7 mouse cellular contexts compared by ENCODE assay signal in the genomic region with DNA sequence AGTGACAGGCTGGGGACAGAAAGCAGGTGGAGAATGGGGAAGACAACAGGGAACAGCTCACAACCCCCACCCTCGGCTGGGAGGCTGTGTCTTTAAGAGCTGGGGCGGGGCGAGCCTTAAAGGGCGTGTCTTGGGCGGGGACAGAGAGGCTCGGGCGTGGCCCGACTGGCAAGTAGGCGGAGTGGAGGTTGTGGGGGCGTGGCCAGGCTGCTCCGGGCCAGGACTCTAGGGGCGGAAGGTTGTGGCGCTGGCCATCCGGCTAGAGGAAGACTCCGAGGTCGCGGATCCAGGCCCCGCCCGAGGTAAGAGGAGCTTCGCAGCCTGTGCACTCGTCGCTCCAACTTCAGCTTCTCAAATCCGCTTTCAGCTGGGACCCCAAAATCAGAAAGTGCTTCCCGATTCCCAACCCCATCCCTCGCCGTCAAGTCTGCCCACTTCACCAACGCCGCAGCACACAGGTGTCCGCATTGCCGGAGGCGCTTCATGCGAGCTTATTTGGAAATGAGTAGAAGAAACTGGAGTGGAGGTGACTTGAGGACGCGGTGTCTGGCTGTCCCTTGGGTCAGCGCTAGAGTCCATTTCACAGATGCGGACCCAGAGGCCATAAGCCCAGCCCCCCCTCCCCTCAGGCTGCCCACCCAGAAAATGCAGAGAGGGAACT. TPM values are rescaled to one million over a fixed set of nuclear protein-coding genes. Genes with fewer than 3 reads are reported as not detected.
DNase-seq lines count a peak whose midpoint lies in the region; ATAC-seq and TF ChIP-seq lines count a peak whose summit lies in the region.

Slc8b1 (plus strand) TSS at position 187 of the 661 bp plus-strand sequence.

- peak; percentile 73 for ATAC-seq in embryonic facial prominence, embryonic 13.5 days (ENCODE audit: insufficient number of reproducible peaks, insufficient read depth, low FRiP score, low TSS enrichment, low read depth)
- peak; percentile 83 for ATAC-seq in limb, embryonic 13.5 days (ENCODE audit: low FRiP score, low read depth)
- ATAC-seq in midbrain, embryonic 16.5 days: peak; percentile 62

- TF ChIP-seq CTCF in heart, adult 2 months (IDR thresholded peaks at IDR 0.05): peak; percentile 19; the same call in 1 of the 2 replicates

- no peak for TF ChIP-seq EP300 in heart, adult 2 months (IDR thresholded peaks at IDR 0.05; ENCODE audit: insufficient read depth, low read depth, low read length)

- H3K4me3 ChIP-seq in embryonic facial prominence, embryonic 13.5 days: peak within 1 kb of the TSS; percentile 56
- H3K4me3 ChIP-seq in heart, adult 2 months: peak within 1 kb of the TSS; percentile 66
- H3K4me3 ChIP-seq in limb, embryonic 13.5 days: peak within 1 kb of the TSS; percentile 57
- H3K4me3 ChIP-seq in midbrain, embryonic 16.5 days (ENCODE audit: low read depth, low read length): peak within 1 kb of the TSS; percentile 36

- H3K9me3 ChIP-seq in embryonic facial prominence, embryonic 13.5 days: no peaks in the 10 kb centered on the region
- peaks cover 4% of the 10 kb centered on the region; the same call in 1 of the 2 replicates for H3K9me3 ChIP-seq in limb, embryonic 13.5 days
- peaks cover 2% of the 10 kb centered on the region for H3K9me3 ChIP-seq in midbrain, embryonic 16.5 days (replicated peaks; ENCODE audit: control insufficient read depth, low read length, poor library complexity, severe bottlenecking)

- WGBS in embryonic facial prominence, embryonic 13.5 days: 0% methylated on average over 36 of the region's 36 CpGs
- 2% methylated on average over 36 of the region's 36 CpGs for WGBS in heart, adult 2 months
- WGBS in limb, embryonic 13.5 days: 1% methylated on average over 36 of the region's 36 CpGs
- WGBS in midbrain, embryonic 16.5 days: 2% methylated on average over 36 of the region's 36 CpGs

- peaks cover 4% of the 10 kb centered on the region; the same call in 1 of the 2 replicates for H3K27me3 ChIP-seq in embryonic facial prominence, embryonic 13.5 days
- H3K27me3 ChIP-seq in heart, adult 2 months (ENCODE audit: control insufficient read depth, insufficient read depth, low read length): no peaks in the 10 kb centered on the region
- H3K27me3 ChIP-seq in limb, embryonic 13.5 days: peaks cover 5% of the 10 kb centered on the region
- H3K27me3 ChIP-seq in midbrain, embryonic 16.5 days (ENCODE audit: control insufficient read depth, insufficient read depth, low read depth, low read length): 0 out of 2 replicates have a peak, but pooled peaks cover 3% of the 10 kb centered on the region

- peak within 1 kb of the TSS; percentile 78 for H3K4me2 ChIP-seq in embryonic facial prominence, embryonic 13.5 days
- peak within 1 kb of the TSS; percentile 70 for H3K4me2 ChIP-seq in limb, embryonic 13.5 days (replicated peaks)
- peak within 1 kb of the TSS; percentile 69 for H3K4me2 ChIP-seq in midbrain, embryonic 16.5 days (ENCODE audit: low read length)

- no peak within 1 kb of the TSS for H3K27ac ChIP-seq in embryonic facial prominence, embryonic 13.5 days
- H3K27ac ChIP-seq in heart, adult 2 months: peak within 1 kb of the TSS; percentile 88
- H3K27ac ChIP-seq in limb, embryonic 13.5 days: no peak within 1 kb of the TSS
- H3K27ac ChIP-seq in midbrain, embryonic 16.5 days (ENCODE audit: low read length): no peak within 1 kb of the TSS

- H3K4me1 ChIP-seq in embryonic facial prominence, embryonic 13.5 days: peaks cover 43% of the 10 kb centered on the region
- peaks cover 24% of the 10 kb centered on the region for H3K4me1 ChIP-seq in heart, adult 2 months (ENCODE audit: control insufficient read depth, insufficient read depth, low read length)
- H3K4me1 ChIP-seq in limb, embryonic 13.5 days: peaks cover 60% of the 10 kb centered on the region
- H3K4me1 ChIP-seq in midbrain, embryonic 16.5 days (ENCODE audit: control insufficient read depth, insufficient read depth, low read length): peaks cover 5% of the 10 kb centered on the region

- H3K36me3 ChIP-seq in embryonic facial prominence, embryonic 13.5 days: no peaks in the 10 kb centered on the region
- no peaks in the 10 kb centered on the region for H3K36me3 ChIP-seq in heart, adult 2 months (ENCODE audit: control insufficient read depth, insufficient read depth, low read length)
- H3K36me3 ChIP-seq in limb, embryonic 13.5 days: no peaks in the 10 kb centered on the region
- H3K36me3 ChIP-seq in midbrain, embryonic 16.5 days (ENCODE audit: control insufficient read depth, insufficient read depth, low read length): no peaks in the 10 kb centered on the region

- intact Hi-C loops in heart, adult 2 months (cut with DNase I): loop anchor here (2.0 kb wide), 1 partner anchor 78 kb away; the partner anchor contains the start of genes Iqcd and Tpcn1

- H3K9ac ChIP-seq in embryonic facial prominence, embryonic 13.5 days: peak within 1 kb of the TSS; percentile 65
- peak within 1 kb of the TSS; percentile 60 for H3K9ac ChIP-seq in heart, adult 2 months (ENCODE audit: low read depth, low read length)
- H3K9ac ChIP-seq in limb, embryonic 13.5 days: peak within 1 kb of the TSS; percentile 59
- H3K9ac ChIP-seq in midbrain, embryonic 16.5 days (ENCODE audit: low read depth, low read length): peak within 1 kb of the TSS; percentile 45; the same call in 1 of the 2 replicates

- TF ChIP-seq POLR2A in heart, adult 2 months (IDR thresholded peaks at IDR 0.05; ENCODE audit: insufficient read depth, low read depth, low read length): peak; percentile 93

- no peaks in the 10 kb centered on the region for H3K79me2 ChIP-seq in heart, adult 2 months (replicated peaks; ENCODE audit: control insufficient read depth, insufficient read depth, low read length)

- DNase-seq in adrenal gland, postnatal 25 days: peak; percentile 96
- peak; percentile 96 to 99 for DNase-seq in heart, adult 2 months
- DNase-seq in kidney, adult 8-10 months: peak; percentile 96 to 99
- peak; percentile 90 to 98 for DNase-seq in spleen, postnatal 10 days (ENCODE audit: low spot score in 2 of 2)

RNA-seq across cellular contexts. Expression of gene Slc8b1, which starts in this region (rescaled TPM):
- total RNA-seq in adrenal gland, postnatal 25 days (2021): 34.5 and 55.3 TPM in 2 replicates
- polyA plus RNA-seq in embryonic facial prominence, embryonic 13.5 days (2015; fragmentation: Nextera tagmentation; extraction: Ambion mirVana): 5.0 and 5.9 TPM in 2 replicates
- total RNA-seq in heart, adult 2 months (2021): 10 to 100 TPM; 10.0 to 12.2 TPM
- polyA plus RNA-seq in heart, adult 2 months (2012; rRNA removed): 13.2 and 16.5 TPM in 2 replicates
- polyA plus RNA-seq in limb, embryonic 13.5 days (2015; fragmentation: Nextera tagmentation; extraction: Ambion mirVana): 6.1 and 6.9 TPM in 2 replicates
- 2.0 and 2.3 TPM in 2 replicates for polyA plus RNA-seq in midbrain, embryonic 16.5 days (2015; fragmentation: Nextera tagmentation; extraction: Ambion mirVana)
